Mouse (Mus musculus) thymus, adult 2 months (tissue): ENCODE measurements around the gene Ggt1. TPM values are rescaled to one million over a fixed set of nuclear protein-coding genes. Genes with fewer than 3 reads are reported as not detected.
"Not testable (repeated sequence)": the region's sequence is repeated elsewhere in the genome, so short reads cannot be mapped to it uniquely, and the experiment has no call there.

Experiments
- DNase-seq: peaks from one replicate; pipeline ENCODE4 v3.0.0; 2021
- H3K27ac ChIP-seq: fragments of 200-500 bp; 2 replicates; pipeline ENCODE4 v1.5.1; 2012; ENCODE audit warnings: low read length, control low read depth; ENCODE audit not compliant: control insufficient read depth, insufficient read depth
- H3K27me3 ChIP-seq: fragments of 200-500 bp; 2 replicates; pipeline ENCODE4 v1.6.1; 2012; ENCODE audit warnings: mild to moderate bottlenecking, low read length, moderate library complexity, mixed read lengths; ENCODE audit not compliant: control insufficient read depth, insufficient read depth
- H3K36me3 ChIP-seq: fragments of 200-500 bp; 2 replicates; pipeline ENCODE4 v1.6.1; 2012; ENCODE audit warnings: mild to moderate bottlenecking, low read length, moderate library complexity; ENCODE audit not compliant: control insufficient read depth, insufficient read depth
- H3K4me1 ChIP-seq: fragments of 200-500 bp; replicated peaks from 2 replicates; pipeline ENCODE4 v1.6.1; 2012; ENCODE audit warnings: low read length; ENCODE audit not compliant: control insufficient read depth, insufficient read depth
- H3K4me3 ChIP-seq: fragments of 200-500 bp; 2 replicates; pipeline ENCODE4 v1.5.1; 2012; ENCODE audit warnings: mild to moderate bottlenecking, low read length, control low read depth, moderate library complexity; ENCODE audit not compliant: control insufficient read depth, insufficient read depth
- CTCF ChIP-seq: fragments of 200-500 bp; IDR thresholded peaks from 2 replicates; pipeline ENCODE4 v1.5.1; 2012; ENCODE audit warnings: mild to moderate bottlenecking, control low read depth, low read length, moderate library complexity, borderline replicate concordance; ENCODE audit not compliant: control insufficient read depth, poor library complexity, insufficient read depth; ENCODE audit errors: extremely low read depth
- POLR2A ChIP-seq: fragments of 200-500 bp; IDR thresholded peaks from 2 replicates; pipeline ENCODE4 v1.6.1; 2012; ENCODE audit warnings: mild to moderate bottlenecking, low read length, control low read depth, moderate library complexity; ENCODE audit not compliant: control insufficient read depth, poor library complexity, insufficient read depth; ENCODE audit errors: extremely low read depth
- WGBS: fragments of 180-500 bp; shearing (Covaris S2); methylation state at CpG from one replicate; pipeline ENCODE4 v1.1.7; 2018; 5-methylcytosine and 5-hydroxymethylcytosine counted together
- polyA plus RNA-seq: library from polyadenylated mRNA; depleted of rRNA; stranded (reverse); fragments of >200 nt; gene quantifications from 2 replicates; pipeline ENCODE4 v1.2.3, GENCODE M21; 2012

The Ggt1 gene
- polyA plus RNA-seq, 1 experiment, result 6.9 TPM

DNA sequence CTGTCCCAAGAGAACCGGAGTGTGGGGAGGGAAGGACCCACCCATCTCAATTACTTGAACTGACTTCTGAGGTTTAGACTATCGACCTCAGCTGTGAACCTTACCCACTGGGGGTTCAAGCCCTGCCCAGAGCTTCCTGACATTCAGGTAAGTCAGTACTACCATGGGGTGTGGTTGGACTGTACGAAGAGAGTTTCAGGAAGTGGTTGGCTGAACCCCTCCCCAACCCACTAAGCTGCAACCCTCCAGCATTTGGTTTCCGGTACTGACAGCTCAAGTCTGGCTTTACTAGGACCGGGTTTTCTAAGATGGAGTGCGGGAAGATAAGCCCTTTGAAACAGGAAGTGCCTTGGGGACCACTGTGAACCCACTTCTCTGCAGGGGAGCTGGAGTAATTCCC, 4.0 kb downstream of the Ggt1 start:
- Histone ChIP-seq H3K4me3 (no peak overlapping the region), H3K36me3 (no peaks in the 10 kb centered on the region), H3K27me3 (peaks cover 5% of the 10 kb centered on the region; the same call in 1 of the 2 replicates), H3K4me1 (peaks cover 30% of the 10 kb centered on the region), H3K27ac (peak overlapping the region; percentile 76)
- under 1% methylated on average over 6 of the region's 6 CpGs for WGBS
- TF ChIP-seq CTCF, result no peak
- TF ChIP-seq POLR2A, result 0 out of 2 replicates have a peak, but pooled peaks have one; percentile 14
- DNase-seq, result peak; percentile 77

DNA sequence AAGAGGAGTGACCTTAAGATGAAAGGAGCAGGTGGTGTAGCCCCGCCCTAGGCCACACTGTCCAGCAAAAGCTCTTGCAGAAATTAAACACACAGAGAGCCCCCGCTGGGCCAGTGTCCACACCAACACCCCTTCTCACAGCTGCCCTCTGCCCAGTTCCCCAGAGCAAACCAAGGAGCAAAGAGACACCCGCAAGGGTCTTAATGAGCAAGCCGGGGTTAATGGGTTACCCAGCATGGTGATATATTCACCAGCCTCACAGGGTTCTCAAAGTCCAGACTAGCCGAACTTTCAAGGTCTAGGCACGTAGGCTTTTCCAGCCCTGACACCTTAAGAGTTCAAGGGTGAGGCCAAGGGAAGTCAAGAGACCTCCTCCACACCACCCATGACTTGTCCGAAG, 4.5 kb downstream of the Ggt1 start:
- 21% methylated on average over 7 of the region's 7 CpGs for WGBS
- Histone ChIP-seq H3K27ac (peak overlapping the region; percentile 76), H3K27me3 (peaks cover under 1% of the 10 kb centered on the region; the same call in 1 of the 2 replicates), H3K4me3 (no peak overlapping the region), H3K4me1 (peaks cover 30% of the 10 kb centered on the region), H3K36me3 (no peaks in the 10 kb centered on the region)
- no peak for DNase-seq
- TF ChIP-seq POLR2A (no peak), CTCF (no peak)

DNA sequence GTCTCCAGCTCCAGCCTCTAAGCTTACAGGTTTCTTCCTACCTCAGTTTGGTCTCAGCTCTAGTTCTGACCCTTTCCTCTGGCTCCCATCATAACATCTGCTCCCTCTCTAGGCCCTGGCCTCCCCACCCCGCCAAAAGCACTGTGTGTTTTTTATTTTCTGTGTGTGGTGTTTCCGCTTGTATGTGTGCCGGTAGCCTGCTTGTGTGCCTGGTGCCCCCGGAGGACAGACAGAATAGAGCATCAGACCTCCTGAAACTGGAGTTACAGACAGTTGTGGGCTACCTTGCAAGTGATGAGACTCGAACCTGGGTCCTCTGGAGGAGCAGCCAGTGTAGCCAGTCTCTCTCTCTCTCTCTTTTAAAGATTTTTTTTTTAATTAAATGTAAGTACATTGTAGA, 4.9 kb downstream of the Ggt1 start:
- TF ChIP-seq POLR2A (no peak), CTCF (no peak)
- Histone ChIP-seq H3K4me1 (peaks cover 30% of the 10 kb centered on the region), H3K36me3 (no peaks in the 10 kb centered on the region), H3K4me3 (no peak overlapping the region), H3K27ac (peak overlapping the region; percentile 76), H3K27me3 (no peaks in the 10 kb centered on the region; the same call in 1 of the 2 replicates)
- 46% methylated on average over 5 of the region's 5 CpGs for WGBS
- DNase-seq, result no peak

DNA sequence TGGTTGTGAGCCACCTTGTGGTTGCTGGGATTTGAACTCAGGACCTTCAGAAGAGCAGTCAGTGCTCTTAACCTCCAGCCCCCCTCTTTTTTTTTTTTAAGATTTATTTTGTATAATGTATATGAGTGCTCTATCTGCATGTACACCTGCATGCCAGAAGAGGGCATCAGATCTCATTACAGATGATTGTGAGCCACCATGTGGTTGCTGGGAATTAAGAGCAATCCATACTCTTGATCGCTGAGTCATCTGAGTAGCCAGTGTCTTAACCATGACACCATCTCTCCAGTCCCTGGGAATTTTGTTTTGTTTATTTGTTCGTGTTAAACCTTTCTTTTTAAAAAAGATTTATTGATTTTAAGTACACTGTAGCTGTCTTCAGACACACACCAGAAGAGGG, 5.4 kb downstream of the Ggt1 start:
- H3K4me3 ChIP-seq, H3K27ac ChIP-seq, DNase-seq, H3K36me3 ChIP-seq, H3K27me3 ChIP-seq: not testable (repeated sequence)
- peaks cover 30% of the 10 kb centered on the region for H3K4me1 ChIP-seq
- WGBS, result 95% methylated on average over 2 of the region's 2 CpGs

DNA sequence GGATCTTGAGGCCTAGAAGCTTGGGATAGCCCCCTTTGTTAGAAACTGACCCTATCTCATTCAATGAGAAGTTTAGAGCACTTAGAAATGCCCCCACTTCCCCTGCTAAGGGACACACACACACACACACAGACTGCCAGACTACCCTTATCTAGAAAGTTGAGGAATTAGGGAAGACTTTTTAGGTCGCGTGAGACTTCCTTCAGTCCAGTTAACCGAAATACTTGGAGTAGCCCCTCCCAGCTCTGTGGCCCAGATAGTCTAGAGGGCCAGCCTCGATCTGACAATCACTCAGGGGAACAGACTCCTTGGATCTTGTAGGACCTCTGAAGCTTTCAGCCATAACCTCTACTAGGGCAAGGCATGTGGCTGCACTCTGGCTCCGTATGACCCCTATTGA, 6.6 kb downstream of the Ggt1 start:
- no peak overlapping the region for H3K27ac ChIP-seq

DNA sequence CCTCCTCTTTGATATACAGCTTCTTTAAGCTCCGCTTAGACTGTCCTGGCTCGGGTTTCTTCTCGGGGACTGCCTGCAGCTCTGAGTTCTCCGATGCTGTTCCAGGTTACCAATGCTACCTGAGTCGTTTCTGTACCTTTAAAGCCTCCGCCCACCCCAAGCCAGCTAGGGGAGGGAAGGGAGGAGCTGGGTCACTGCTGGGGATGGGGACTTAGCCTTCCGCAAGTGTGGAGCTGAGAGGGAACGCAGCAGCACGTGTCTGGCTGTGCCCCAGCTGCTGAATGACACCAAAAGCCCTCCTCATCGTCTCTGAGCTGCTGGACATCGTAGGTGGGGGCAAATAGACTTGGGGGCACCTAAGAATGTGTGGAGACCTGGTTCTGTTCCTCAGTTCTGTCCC, 7.0 kb downstream of the Ggt1 start:
- no peak for TF ChIP-seq CTCF
- no peak for TF ChIP-seq POLR2A
- H3K4me3 ChIP-seq, result no peak overlapping the region
- DNase-seq, result no peak
- no peaks in the 10 kb centered on the region for H3K27me3 ChIP-seq
- no peaks in the 10 kb centered on the region for H3K36me3 ChIP-seq
- 85% methylated on average over 11 of the region's 11 CpGs for WGBS
- no peak overlapping the region for H3K27ac ChIP-seq
- peaks cover 30% of the 10 kb centered on the region for H3K4me1 ChIP-seq

More for the DNA sequence above, 6.6 kb downstream of the Ggt1 start:
- no peak for DNase-seq
- no peaks in the 10 kb centered on the region for H3K27me3 ChIP-seq
- H3K36me3 ChIP-seq, result no peaks in the 10 kb centered on the region
- H3K4me1 ChIP-seq, result peaks cover 30% of the 10 kb centered on the region
- H3K4me3 ChIP-seq, result no peak overlapping the region
- WGBS, result 87% methylated on average over 5 of the region's 5 CpGs
- TF ChIP-seq CTCF (no peak), POLR2A (no peak)

DNA sequence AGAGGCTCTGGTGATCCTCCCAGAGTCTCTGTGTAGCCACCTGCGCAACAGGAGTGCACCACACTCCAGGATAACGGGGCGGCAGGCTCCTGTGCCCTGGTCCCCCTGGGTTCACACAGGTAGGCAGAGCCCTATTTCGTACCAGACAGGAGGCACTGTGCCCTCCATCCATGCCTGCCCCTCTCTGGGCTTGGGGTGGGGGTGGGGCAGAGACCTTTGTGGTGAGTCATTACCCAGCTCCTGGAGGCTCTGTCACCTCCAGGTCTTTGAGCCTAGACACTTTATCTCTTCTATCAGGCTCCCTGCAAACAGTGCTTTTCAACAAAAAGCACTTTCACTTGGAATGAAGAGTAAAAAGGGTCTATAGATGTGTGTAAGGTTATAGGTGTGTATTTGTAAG, 7.4 kb downstream of the Ggt1 start:
- TF ChIP-seq POLR2A (no peak), CTCF (no peak)
- no peak overlapping the region for H3K27ac ChIP-seq
- no peaks in the 10 kb centered on the region for H3K27me3 ChIP-seq

More for the DNA sequence above, 7.4 kb downstream of the Ggt1 start:
- Histone ChIP-seq H3K36me3 (no peaks in the 10 kb centered on the region), H3K4me3 (no peak overlapping the region), H3K4me1 (peaks cover 27% of the 10 kb centered on the region)
- WGBS, result 76% methylated on average over 4 of the region's 4 CpGs
- no peak for DNase-seq
